33 mouse cellular contexts compared by ENCODE assay signal in genomic region chr19:58933062-58933461, GRCm38 (mm10). TPM values are rescaled to one million over a fixed set of nuclear protein-coding genes. Genes with fewer than 3 reads are reported as not detected.
DNase-seq lines count a peak whose midpoint lies in the region; ATAC-seq and TF ChIP-seq lines count a peak whose summit lies in the region.
"Had no signal": no experiment of that assay in that cellular context is flagged by ENCODE, and none has a peak within 500 bp of the region (broad histone marks: within the 10 kb centered on the region; RNA-seq: fewer than 3 reads in every experiment).

No protein-coding gene starts in this region.

- peaks cover 5% of the 10 kb centered on the region; the same call in 1 of the 2 replicates for H3K4me1 ChIP-seq in hindbrain, embryonic 11.5 days (replicated peaks; ENCODE audit: control insufficient read depth, insufficient read depth, low read length)
- no peaks in the 10 kb centered on the region; the same call in 1 of the 2 replicates for H3K4me1 ChIP-seq in hindbrain, embryonic 14.5 days (replicated peaks; ENCODE audit: control insufficient read depth, insufficient read depth, low read length)
- peaks cover 49% of the 10 kb centered on the region for H3K4me1 ChIP-seq in forebrain, embryonic 12.5 days
- H3K4me1 ChIP-seq in forebrain, postnatal 0 days (ENCODE audit: insufficient read depth): 0 out of 2 replicates have a peak, but pooled peaks cover 5% of the 10 kb centered on the region
- H3K4me1 ChIP-seq in kidney, embryonic 16.5 days (ENCODE audit: insufficient read depth, low read length): 0 out of 2 replicates have a peak, but pooled peaks cover 3% of the 10 kb centered on the region
- H3K4me1 ChIP-seq: heart, embryonic 15.5 days; liver, embryonic 12.5 days; megakaryocyte, embryonic 14.5 days; stomach, embryonic 15.5 days had no signal

- ATAC-seq in hindbrain, embryonic 11.5 days (ENCODE audit: low FRiP score): no peak
- ATAC-seq in hindbrain, embryonic 14.5 days (ENCODE audit: low FRiP score): no peak
- ATAC-seq in forebrain, embryonic 12.5 days (ENCODE audit: low FRiP score): peak; percentile 51; the same call in 1 of the 2 replicates
- ATAC-seq in forebrain, postnatal 0 days: 0 out of 2 replicates have a peak, but pooled peaks have one; percentile 5
- ATAC-seq in kidney, embryonic 16.5 days (ENCODE audit: low FRiP score, low TSS enrichment): no peak
- ATAC-seq: intestine, embryonic 16.5 days; liver, embryonic 12.5 days; liver, postnatal 0 days; midbrain, embryonic 15.5 days had no signal

- H3K36me3 ChIP-seq in hindbrain, embryonic 11.5 days (ENCODE audit: control insufficient read depth, insufficient read depth, low read length): no peaks in the 10 kb centered on the region
- no peaks in the 10 kb centered on the region for H3K36me3 ChIP-seq in hindbrain, embryonic 14.5 days (replicated peaks; ENCODE audit: control insufficient read depth, insufficient read depth)
- no peaks in the 10 kb centered on the region for H3K36me3 ChIP-seq in forebrain, embryonic 12.5 days (replicated peaks)
- no peaks in the 10 kb centered on the region for H3K36me3 ChIP-seq in forebrain, postnatal 0 days (ENCODE audit: insufficient read depth)
- H3K36me3 ChIP-seq in kidney, embryonic 16.5 days (ENCODE audit: insufficient read depth, low read length): no peaks in the 10 kb centered on the region
- H3K36me3 ChIP-seq: embryonic facial prominence, embryonic 12.5 days; heart, embryonic 10.5 days; heart, embryonic 15.5 days; hindbrain, embryonic 12.5 days; liver, embryonic 12.5 days; midbrain, embryonic 15.5 days; neural tube, embryonic 12.5 days; stomach, embryonic 15.5 days had no signal

- no peak overlapping the region for H3K9ac ChIP-seq in hindbrain, embryonic 11.5 days (ENCODE audit: low read depth, low read length)
- no peak overlapping the region for H3K9ac ChIP-seq in hindbrain, embryonic 14.5 days
- H3K9ac ChIP-seq in forebrain, embryonic 12.5 days: no peak overlapping the region
- no peak overlapping the region for H3K9ac ChIP-seq in forebrain, postnatal 0 days
- H3K9ac ChIP-seq in kidney, embryonic 16.5 days (replicated peaks; ENCODE audit: low read length): no peak overlapping the region
- H3K9ac ChIP-seq: embryonic facial prominence, embryonic 12.5 days; heart, embryonic 15.5 days; hindbrain, embryonic 12.5 days; liver, embryonic 12.5 days; liver, postnatal 0 days; midbrain, embryonic 15.5 days; neural tube, embryonic 12.5 days; stomach, embryonic 15.5 days had no signal

- H3K27ac ChIP-seq in hindbrain, embryonic 11.5 days (ENCODE audit: low read depth, low read length): no peak overlapping the region
- no peak overlapping the region for H3K27ac ChIP-seq in hindbrain, embryonic 14.5 days
- H3K27ac ChIP-seq in forebrain, embryonic 12.5 days: peak overlapping the region; percentile 5; the same call in 1 of the 2 replicates
- no peak overlapping the region for H3K27ac ChIP-seq in forebrain, postnatal 0 days (ENCODE audit: low read depth, low read length)
- no peak overlapping the region for H3K27ac ChIP-seq in kidney, embryonic 16.5 days (ENCODE audit: low read length)
- H3K27ac ChIP-seq: embryonic facial prominence, embryonic 12.5 days; heart, embryonic 10.5 days; heart, embryonic 15.5 days; hindbrain, embryonic 12.5 days; liver, embryonic 12.5 days; midbrain, embryonic 15.5 days; neural tube, embryonic 12.5 days; stomach, embryonic 15.5 days had no signal

- H3K4me3 ChIP-seq in hindbrain, embryonic 11.5 days (ENCODE audit: low read depth, low read length): no peak overlapping the region
- no peak overlapping the region for H3K4me3 ChIP-seq in hindbrain, embryonic 14.5 days (replicated peaks; ENCODE audit: low read length)
- no peak overlapping the region for H3K4me3 ChIP-seq in forebrain, embryonic 12.5 days (replicated peaks)
- H3K4me3 ChIP-seq in forebrain, postnatal 0 days (ENCODE audit: low read depth, low read length): no peak overlapping the region
- H3K4me3 ChIP-seq in kidney, embryonic 16.5 days (ENCODE audit: low read length): no peak overlapping the region
- H3K4me3 ChIP-seq: embryonic facial prominence, embryonic 12.5 days; heart, embryonic 10.5 days; heart, embryonic 15.5 days; hindbrain, embryonic 12.5 days; liver, embryonic 12.5 days; megakaryocyte, embryonic 14.5 days; midbrain, embryonic 15.5 days; myocyte; neural tube, embryonic 12.5 days; stomach, embryonic 15.5 days had no signal

- no peak for TF ChIP-seq CTCF in forebrain, postnatal 0 days (IDR thresholded peaks at IDR 0.05; ENCODE audit: low read depth)

- H3K4me2 ChIP-seq in hindbrain, embryonic 11.5 days (replicated peaks; ENCODE audit: low read depth, low read length): no peak overlapping the region
- no peak overlapping the region for H3K4me2 ChIP-seq in hindbrain, embryonic 14.5 days (replicated peaks)
- peak overlapping the region; percentile 21 for H3K4me2 ChIP-seq in forebrain, embryonic 12.5 days
- H3K4me2 ChIP-seq in forebrain, postnatal 0 days (ENCODE audit: low read depth): no peak overlapping the region
- no peak overlapping the region for H3K4me2 ChIP-seq in kidney, embryonic 16.5 days (replicated peaks; ENCODE audit: low read depth, low read length)
- H3K4me2 ChIP-seq: embryonic facial prominence, embryonic 12.5 days; heart, embryonic 15.5 days; hindbrain, embryonic 12.5 days; liver, embryonic 12.5 days; midbrain, embryonic 15.5 days; neural tube, embryonic 12.5 days; stomach, embryonic 15.5 days had no signal

- DNase-seq in hindbrain, embryonic 11.5 days (ENCODE audit: low spot score): peak; percentile 21
- no peak for DNase-seq in hindbrain, embryonic 14.5 days (ENCODE audit: low spot score)
- peak; percentile 26 for DNase-seq in embryo, embryonic 9.5 days (ENCODE audit: extremely low spot score)
- DNase-seq in forebrain, postnatal 0 days: no peak
- DNase-seq in right cerebral cortex, postnatal 25 days: no peak
- DNase-seq in urinary bladder, adult 2 months (ENCODE audit: low spot score): no peak
- DNase-seq: adrenal gland, postnatal 36 days; cerebellum, adult 8-10 months; cerebellum, postnatal 36 days; gastrocnemius, postnatal 25 days; kidney, adult 8-10 months; kidney, postnatal 10 days; layer of hippocampus, postnatal 36 days; left cerebral cortex, postnatal 4 days; liver, postnatal 0 days; lung, postnatal 4 days; thymus, postnatal 14 days had no signal

- WGBS in hindbrain, embryonic 11.5 days: 2% methylated on average over 4 of the region's 4 CpGs
- WGBS in hindbrain, embryonic 14.5 days: 6% methylated on average over 4 of the region's 4 CpGs
- under 1% methylated on average over 4 of the region's 4 CpGs for WGBS in forebrain, embryonic 12.5 days
- 11% methylated on average over 4 of the region's 4 CpGs for WGBS in forebrain, postnatal 0 days
- 16% methylated on average over 4 of the region's 4 CpGs for WGBS in kidney, embryonic 16.5 days

- H3K9me3 ChIP-seq in hindbrain, embryonic 11.5 days (ENCODE audit: control insufficient read depth, low read length): no peaks in the 10 kb centered on the region
- H3K9me3 ChIP-seq in hindbrain, embryonic 14.5 days (ENCODE audit: control insufficient read depth, low read length): no peaks in the 10 kb centered on the region
- H3K9me3 ChIP-seq in forebrain, embryonic 12.5 days: no peaks in the 10 kb centered on the region
- H3K9me3 ChIP-seq in forebrain, postnatal 0 days (ENCODE audit: low read length): no peaks in the 10 kb centered on the region
- H3K9me3 ChIP-seq in kidney, embryonic 16.5 days (ENCODE audit: low read length): no peaks in the 10 kb centered on the region
- H3K9me3 ChIP-seq: embryonic facial prominence, embryonic 12.5 days; heart, embryonic 10.5 days; heart, embryonic 15.5 days; hindbrain, embryonic 12.5 days; liver, embryonic 12.5 days; megakaryocyte, embryonic 14.5 days; midbrain, embryonic 15.5 days; neural tube, embryonic 12.5 days; stomach, embryonic 15.5 days had no signal

- H3K27me3 ChIP-seq in hindbrain, embryonic 11.5 days (ENCODE audit: control insufficient read depth, insufficient read depth, low read length): peaks cover 49% of the 10 kb centered on the region
- H3K27me3 ChIP-seq in hindbrain, embryonic 14.5 days (ENCODE audit: control insufficient read depth, insufficient read depth, low read length): peaks cover 79% of the 10 kb centered on the region
- H3K27me3 ChIP-seq in forebrain, embryonic 12.5 days: peaks cover 82% of the 10 kb centered on the region
- H3K27me3 ChIP-seq in forebrain, postnatal 0 days (ENCODE audit: insufficient read depth, low read length): peaks cover 30% of the 10 kb centered on the region
- peaks cover 21% of the 10 kb centered on the region for H3K27me3 ChIP-seq in kidney, embryonic 16.5 days (ENCODE audit: insufficient read depth, low read length)

RNA-seq across cellular contexts. Expression of gene Eno4, which starts 10.2 kb away (rescaled TPM):
- 0.54 and 0.99 TPM in 2 replicates for polyA plus RNA-seq in hindbrain, embryonic 11.5 days (2014; fragmentation: Nextera tagmentation; extraction: Ambion mirVana)
- polyA plus RNA-seq in hindbrain, embryonic 14.5 days (2014; fragmentation: Nextera tagmentation; extraction: Ambion mirVana): 1.7 and 2.0 TPM in 2 replicates
- 0.79 and 1.6 TPM in 2 replicates for polyA plus RNA-seq in forebrain, embryonic 12.5 days (2016; fragmentation: Nextera tagmentation; extraction: Ambion mirVana)
- total RNA-seq in forebrain, postnatal 0 days (2014; rRNA removed): 0.92 and 2.0 TPM in 2 replicates
- 1.0 and 2.0 TPM in 2 replicates for polyA plus RNA-seq in forebrain, postnatal 0 days (2015; fragmentation: Nextera tagmentation; extraction: Ambion mirVana)
- polyA plus RNA-seq in kidney, embryonic 16.5 days (2015; fragmentation: Nextera tagmentation; extraction: Ambion mirVana): 0.64 and 0.85 TPM in 2 replicates
- polyA plus RNA-seq in urinary bladder, adult 2 months (2012; rRNA removed): 0.06 and 0.07 TPM in 2 replicates
- total RNA-seq: gastrocnemius, postnatal 25 days; heart, postnatal 25 days had no signal
- polyA plus RNA-seq: large intestine, adult 2 months; liver, postnatal 0 days; small intestine, adult 2 months had no signal

RNA-seq across cellular contexts. Expression of gene Hspa12a, which starts 10.4 kb away (rescaled TPM):
- 14.5 and 15.7 TPM in 2 replicates for polyA plus RNA-seq in hindbrain, embryonic 11.5 days (2014; fragmentation: Nextera tagmentation; extraction: Ambion mirVana)
- 40.5 and 45.5 TPM in 2 replicates for polyA plus RNA-seq in hindbrain, embryonic 14.5 days (2014; fragmentation: Nextera tagmentation; extraction: Ambion mirVana)
- polyA plus RNA-seq in forebrain, embryonic 12.5 days (2016; fragmentation: Nextera tagmentation; extraction: Ambion mirVana): 17.0 and 18.1 TPM in 2 replicates
- 53.7 and 75.8 TPM in 2 replicates for total RNA-seq in forebrain, postnatal 0 days (2014; rRNA removed)
- 45.5 and 52.6 TPM in 2 replicates for polyA plus RNA-seq in forebrain, postnatal 0 days (2015; fragmentation: Nextera tagmentation; extraction: Ambion mirVana)
- polyA plus RNA-seq in kidney, embryonic 16.5 days (2015; fragmentation: Nextera tagmentation; extraction: Ambion mirVana): 18.1 TPM in 2 replicates
- 11.5 and 13.9 TPM in 2 replicates for polyA plus RNA-seq in urinary bladder, adult 2 months (2012; rRNA removed)

Comparison
In these comparisons a context has a peak if more than half of its experiments do, and no peak if none do; other contexts are left out.
1. DNase-seq: peak in hindbrain, embryonic 11.5 days (single experiment) and embryo, embryonic 9.5 days (single experiment); none in hindbrain, embryonic 14.5 days (single experiment), forebrain, postnatal 0 days (single experiment), right cerebral cortex, postnatal 25 days (single experiment) and urinary bladder, adult 2 months (single experiment).
2. ATAC-seq: peak in forebrain, embryonic 12.5 days (single experiment) and forebrain, postnatal 0 days (single experiment); none in hindbrain, embryonic 11.5 days (single experiment), hindbrain, embryonic 14.5 days (single experiment) and kidney, embryonic 16.5 days (single experiment).